Mouse (Mus musculus) lung, embryonic 15.5 days (tissue): ENCODE data around the gene Gm20498. TPM values are rescaled to one million over a fixed set of nuclear protein-coding genes. Genes with fewer than 3 reads are reported as not detected.
"Not testable (repeated sequence)": the region's sequence is repeated elsewhere in the genome, so short reads cannot be mapped to it uniquely, and the experiment has no call there.

Experiments
- ATAC-seq: fragments of 200-750 bp; cut with Nextera tagmentation; 2 replicates; pipeline ENCODE4 v1.8.0; 2017; ENCODE audit warnings: moderate number of reproducible peaks, borderline replicate concordance; ENCODE audit not compliant: low FRiP score, low TSS enrichment; ENCODE audit errors: extremely low read depth
- H3K27ac ChIP-seq: fragments of 300-500 bp; sonication (generic); 2 replicates; pipeline ENCODE4 v1.5.1; 2015; ENCODE audit warnings: moderate library complexity, mild to moderate bottlenecking, inconsistent platforms
- H3K27me3 ChIP-seq: fragments of 300-500 bp; sonication (generic); 2 replicates; pipeline ENCODE4 v1.6.1; 2015; ENCODE audit warnings: inconsistent platforms
- H3K36me3 ChIP-seq: fragments of 300-500 bp; sonication (generic); 2 replicates; pipeline ENCODE4 v1.6.1; 2015; ENCODE audit warnings: inconsistent platforms
- H3K4me1 ChIP-seq: fragments of 300-500 bp; sonication (generic); 2 replicates; pipeline ENCODE4 v1.6.1; 2015; ENCODE audit warnings: inconsistent platforms
- H3K4me2 ChIP-seq: fragments of 300-500 bp; sonication (generic); 2 replicates; pipeline ENCODE4 v1.6.1; 2015; ENCODE audit warnings: inconsistent platforms, mild to moderate bottlenecking, moderate library complexity
- H3K4me3 ChIP-seq: fragments of 300-500 bp; sonication (generic); 2 replicates; pipeline ENCODE4 v1.5.1; 2015; ENCODE audit warnings: mild to moderate bottlenecking, inconsistent platforms
- H3K9ac ChIP-seq: fragments of 300-500 bp; sonication (generic); 2 replicates; pipeline ENCODE4 v1.6.1; 2015; ENCODE audit warnings: inconsistent platforms
- H3K9me3 ChIP-seq: fragments of 300-500 bp; sonication (generic); 2 replicates; pipeline ENCODE4 v1.6.1; 2016; ENCODE audit warnings: inconsistent platforms
- WGBS: fragments of 180-500 bp; shearing (Covaris S2); methylation state at CpG from one replicate; pipeline ENCODE4 v1.1.7; 2015; 5-methylcytosine and 5-hydroxymethylcytosine counted together
- polyA plus RNA-seq: library from polyadenylated mRNA; unstranded; fragments of >200 nt; fragmentation: Nextera tagmentation; extraction: Ambion mirVana; gene quantifications from 2 replicates; pipeline ENCODE4 v1.2.1, GENCODE M21; 2015

Gm20498 gene
- polyA plus RNA-seq, 1 experiment from 2014 or later, result 28.2 TPM

GRCm38 (mm10) chr12:81484212-81484611, 48.5 kb downstream of the Gm20498 start:
- ATAC-seq, result no peak
- H3K4me2 ChIP-seq, result peak overlapping the region; percentile 67
- peak overlapping the region; percentile 95 for H3K27ac ChIP-seq
- no peaks in the 10 kb centered on the region for H3K9me3 ChIP-seq
- H3K36me3 ChIP-seq, result no peaks in the 10 kb centered on the region
- peaks cover 8% of the 10 kb centered on the region for H3K4me1 ChIP-seq
- WGBS, result 1% methylated on average over 7 of the region's 7 CpGs
- no peaks in the 10 kb centered on the region for H3K27me3 ChIP-seq
- peak overlapping the region; percentile 60 for H3K9ac ChIP-seq
- H3K4me3 ChIP-seq, result peak overlapping the region; percentile 69

GRCm38 (mm10) chr12:81483656-81484055, 49.0 kb downstream of the Gm20498 start:
- H3K9ac ChIP-seq, result no peak overlapping the region
- H3K4me2 ChIP-seq, result peak overlapping the region; percentile 67
- peaks cover 8% of the 10 kb centered on the region for H3K4me1 ChIP-seq
- no peaks in the 10 kb centered on the region for H3K36me3 ChIP-seq
- no peaks in the 10 kb centered on the region for H3K9me3 ChIP-seq
- peak overlapping the region; percentile 69 for H3K4me3 ChIP-seq
- 41% methylated on average over 17 of the region's 17 CpGs for WGBS
- H3K27me3 ChIP-seq, result no peaks in the 10 kb centered on the region
- H3K27ac ChIP-seq, result no peak overlapping the region
- no peak for ATAC-seq

- not testable (repeated sequence) for H3K9me3 ChIP-seq, H3K4me2 ChIP-seq, H3K36me3 ChIP-seq, H3K27me3 ChIP-seq, H3K9ac ChIP-seq, H3K4me3 ChIP-seq, ATAC-seq, H3K4me1 ChIP-seq, H3K27ac ChIP-seq
- WGBS, result 92% methylated on average over 7 of the region's 7 CpGs
These were observed 73.7 kb downstream of the Gm20498 start for GRCm38 (mm10) chr12:81459051-81459450.

GRCm38 (mm10) chr12:81438985-81439384, 93.7 kb downstream of the Gm20498 start:
- not testable (repeated sequence) for H3K27me3 ChIP-seq, H3K9me3 ChIP-seq, H3K36me3 ChIP-seq, H3K4me1 ChIP-seq, ATAC-seq, H3K4me2 ChIP-seq, H3K27ac ChIP-seq, H3K4me3 ChIP-seq, H3K9ac ChIP-seq
- 92% methylated on average over 9 of the region's 9 CpGs for WGBS

- H3K9ac ChIP-seq, H3K4me2 ChIP-seq, H3K4me1 ChIP-seq, H3K9me3 ChIP-seq, H3K27ac ChIP-seq, ATAC-seq, H3K4me3 ChIP-seq, H3K27me3 ChIP-seq: not testable (repeated sequence)
- WGBS, result 83% methylated on average over 2 of the region's 2 CpGs
- H3K36me3 ChIP-seq, result peaks cover 11% of the 10 kb centered on the region; the same call in 1 of the 2 replicates
These were observed 97.9 kb downstream of the Gm20498 start for GRCm38 (mm10) chr12:81434778-81435177.

GRCm38 (mm10) chr12:81421846-81422245, 110.9 kb downstream of the Gm20498 start, which contains the start of gene Adam4:
Gene Adam4 (minus strand): TSS chr12:81421946.
- WGBS, result 88% methylated on average over 1 of the region's 1 CpGs
- Histone ChIP-seq H3K9me3 (no peaks in the 10 kb centered on the region; the same call in 1 of the 2 replicates), H3K36me3 (peaks cover 4% of the 10 kb centered on the region; the same call in 1 of the 2 replicates), H3K4me3 (no peak within 1 kb of the TSS), H3K9ac (no peak within 1 kb of the TSS), H3K27me3 (no peaks in the 10 kb centered on the region), H3K27ac (no peak within 1 kb of the TSS), H3K4me1 (no peaks in the 10 kb centered on the region), H3K4me2 (no peak within 1 kb of the TSS)
- ATAC-seq, result no peak

GRCm38 (mm10) chr12:81413211-81413610, 119.5 kb downstream of the Gm20498 start:
- Histone ChIP-seq H3K4me2 (no peak overlapping the region), H3K27me3 (no peaks in the 10 kb centered on the region), H3K9me3 (no peaks in the 10 kb centered on the region), H3K9ac (no peak overlapping the region), H3K27ac (no peak overlapping the region), H3K4me3 (no peak overlapping the region), H3K4me1 (no peaks in the 10 kb centered on the region), H3K36me3 (no peaks in the 10 kb centered on the region)
- no peak for ATAC-seq
- WGBS, result 87% methylated on average over 3 of the region's 3 CpGs

GRCm38 (mm10) chr12:81408966-81409365, 123.7 kb downstream of the Gm20498 start:
- ATAC-seq, result no peak
- no peak overlapping the region for H3K4me3 ChIP-seq
- H3K9me3 ChIP-seq, result no peaks in the 10 kb centered on the region
- no peak overlapping the region for H3K27ac ChIP-seq
- H3K36me3 ChIP-seq, result no peaks in the 10 kb centered on the region
- H3K9ac ChIP-seq, result no peak overlapping the region
- H3K27me3 ChIP-seq, result no peaks in the 10 kb centered on the region
- 89% methylated on average over 3 of the region's 3 CpGs for WGBS
- no peak overlapping the region for H3K4me2 ChIP-seq
- no peaks in the 10 kb centered on the region for H3K4me1 ChIP-seq

GRCm38 (mm10) chr12:81402187-81402586, 130.5 kb downstream of the Gm20498 start:
- 7% methylated on average over 1 of the region's 1 CpGs for WGBS
- Histone ChIP-seq H3K4me1 (no peaks in the 10 kb centered on the region), H3K4me2 (no peak overlapping the region), H3K36me3 (no peaks in the 10 kb centered on the region), H3K27me3 (no peaks in the 10 kb centered on the region), H3K27ac (no peak overlapping the region), H3K9ac (no peak overlapping the region), H3K4me3 (no peak overlapping the region), H3K9me3 (no peaks in the 10 kb centered on the region)
- ATAC-seq, result no peak

GRCm38 (mm10) chr12:81379364-81379763, 153.3 kb downstream of the Gm20498 start, which contains the start of gene Gm4787:
Gene Gm4787 (minus strand): TSS chr12:81379464.
- not testable (repeated sequence) for H3K4me3 ChIP-seq, H3K4me2 ChIP-seq, H3K27me3 ChIP-seq, H3K27ac ChIP-seq, H3K4me1 ChIP-seq, ATAC-seq, H3K9ac ChIP-seq, H3K36me3 ChIP-seq, H3K9me3 ChIP-seq
- 79% methylated on average over 1 of the region's 1 CpGs for WGBS

GRCm38 (mm10) chr12:81333841-81334240, 198.9 kb downstream of the Gm20498 start:
- Histone ChIP-seq H3K9me3 (no peaks in the 10 kb centered on the region), H3K4me2 (peak overlapping the region; percentile 99; the same call in 1 of the 2 replicates), H3K27ac (no peak overlapping the region), H3K27me3 (peaks cover 32% of the 10 kb centered on the region), H3K4me3 (peak overlapping the region; percentile 56; the same call in 1 of the 2 replicates), H3K9ac (no peak overlapping the region), H3K36me3 (no peaks in the 10 kb centered on the region), H3K4me1 (peaks cover 8% of the 10 kb centered on the region; the same call in 1 of the 2 replicates)
- WGBS, result 67% methylated on average over 5 of the region's 5 CpGs
- ATAC-seq, result no peak

GRCm38 (mm10) chr12:81332875-81333421, 199.8 kb downstream of the Gm20498 start, which contains the start of gene Slc8a3:
Gene Slc8a3 (minus strand): TSS chr12:81333180.
- no peak within 1 kb of the TSS for H3K27ac ChIP-seq
- H3K4me1 ChIP-seq, result peaks cover 8% of the 10 kb centered on the region; the same call in 1 of the 2 replicates
- peak within 1 kb of the TSS; percentile 56 for H3K4me3 ChIP-seq
- H3K27me3 ChIP-seq, result peaks cover 32% of the 10 kb centered on the region
- no peaks in the 10 kb centered on the region for H3K9me3 ChIP-seq
- under 1% methylated on average over 44 of the region's 47 CpGs for WGBS
- H3K9ac ChIP-seq, result peak within 1 kb of the TSS; percentile 50
- peak within 1 kb of the TSS; percentile 99 for H3K4me2 ChIP-seq
- peak; percentile 79 for ATAC-seq
- no peaks in the 10 kb centered on the region for H3K36me3 ChIP-seq
